Mouse (Mus musculus): ENCODE results near the gene Cadm3.

DNA sequence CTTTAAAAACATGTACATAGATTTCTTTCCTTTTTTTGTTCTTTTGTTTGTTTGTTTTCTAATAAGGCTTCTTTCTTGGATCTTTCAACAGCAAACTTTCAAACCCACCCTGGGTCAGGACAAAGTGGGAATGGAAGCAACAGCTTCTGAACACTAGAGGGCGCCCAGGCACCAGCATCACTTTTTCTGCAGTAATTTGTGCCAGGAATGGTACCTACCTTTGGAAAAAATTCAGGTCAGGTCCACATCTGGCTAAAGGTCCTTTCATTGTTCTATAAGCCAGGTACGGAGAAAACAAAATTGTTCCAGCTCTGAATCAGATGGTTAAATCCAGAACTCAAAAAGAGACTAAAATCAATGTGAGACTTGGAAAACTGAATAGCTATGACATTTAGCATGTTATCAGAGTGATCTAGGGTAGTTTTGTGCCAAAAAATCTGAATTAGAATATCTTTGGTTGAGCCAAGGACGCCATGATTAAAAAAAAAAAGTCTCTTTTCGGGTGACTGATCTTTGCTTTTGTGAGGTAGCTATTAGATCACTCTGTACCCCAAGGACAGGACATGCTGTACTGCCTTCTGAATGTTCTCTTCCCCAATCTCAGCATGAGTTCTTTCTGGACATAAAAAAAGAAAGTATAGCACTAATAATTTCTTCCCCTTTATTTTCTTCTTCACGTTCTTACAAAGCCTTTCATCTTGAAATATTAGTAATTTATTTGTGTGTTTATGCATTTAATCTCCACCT lies 43.5 kb downstream of the Cadm3 start:
- peak; percentile 57 for TF ChIP-seq CTCF (conservative IDR thresholded peaks at IDR 0.05; ENCODE audit: low read length)
- no peak for TF ChIP-seq POU5F1 (IDR thresholded peaks at IDR 0.05; ENCODE audit: borderline replicate concordance, low read length)

All from E14TG2a.4 (cell line).